Mouse (Mus musculus): ENCODE data around the gene Gm44973.

DNA sequence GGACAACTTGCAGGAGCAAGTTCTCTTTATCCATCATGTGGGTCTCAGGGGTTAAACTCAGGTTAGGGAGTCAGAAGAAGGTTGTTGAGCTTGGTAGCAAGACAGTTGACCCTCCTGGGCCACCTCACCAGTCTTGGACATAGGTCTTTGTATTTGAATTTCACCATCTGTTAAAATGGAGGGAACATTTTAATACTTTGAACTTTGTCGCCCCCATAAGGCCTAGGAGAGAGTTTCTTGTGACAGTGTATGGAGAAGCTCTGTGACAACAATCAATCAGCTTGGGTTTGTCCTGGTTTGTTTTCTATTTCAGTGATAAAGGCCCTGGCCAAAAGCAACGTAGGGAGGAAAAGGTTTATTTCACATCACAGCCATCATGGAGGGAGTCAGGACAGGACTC is 32.0 kb downstream of the Gm44973 start:
- TF ChIP-seq CTCF (IDR thresholded peaks at IDR 0.05; ENCODE audit: low read depth, low read length): no peak
- no peak for TF ChIP-seq POLR2A (IDR thresholded peaks at IDR 0.05; ENCODE audit: borderline replicate concordance, low read depth, low read length)
